Mouse (Mus musculus) hindbrain, embryonic 11.5 days (tissue): ENCODE results near the gene Rplp0. TPM values are rescaled to one million over a fixed set of nuclear protein-coding genes. Genes with fewer than 3 reads are reported as not detected.
A peak's percentile ranks its signal among the peaks of the same experiment; 100 is the strongest.

Source experiments
- ATAC-seq: fragments of 200-750 bp; cut with Nextera tagmentation; 2 replicates; pipeline ENCODE4 v1.8.0; 2017; ENCODE audit warnings: mild to moderate bottlenecking, moderate TSS enrichment, moderate library complexity; ENCODE audit not compliant: low FRiP score
- DNase-seq: peaks from one replicate; pipeline ENCODE4 v3.0.0-alpha.2; 2015; ENCODE audit warnings: low spot score
- H3K27ac ChIP-seq: fragments of 300-500 bp; sonication (generic); 2 replicates; pipeline ENCODE4 v1.5.1; 2014; ENCODE audit warnings: mild to moderate bottlenecking, low read depth, low read length
- H3K27me3 ChIP-seq: fragments of 300-500 bp; sonication (generic); 2 replicates; pipeline ENCODE4 v1.6.1; 2014; ENCODE audit warnings: mild to moderate bottlenecking, low read length, moderate library complexity, mixed read lengths; ENCODE audit not compliant: control insufficient read depth, insufficient read depth
- H3K36me3 ChIP-seq: fragments of 300-500 bp; sonication (generic); 2 replicates; pipeline ENCODE4 v1.6.1; 2014; ENCODE audit warnings: mild to moderate bottlenecking, low read length, moderate library complexity, mixed read lengths; ENCODE audit not compliant: control insufficient read depth, insufficient read depth
- H3K4me1 ChIP-seq: fragments of 300-500 bp; sonication (generic); replicated peaks from 2 replicates; pipeline ENCODE4 v1.6.1; 2014; ENCODE audit warnings: low read length, mixed read lengths; ENCODE audit not compliant: control insufficient read depth, insufficient read depth
- H3K4me2 ChIP-seq: fragments of 300-500 bp; sonication (generic); replicated peaks from 2 replicates; pipeline ENCODE4 v1.6.1; 2014; ENCODE audit warnings: mild to moderate bottlenecking, low read depth, low read length
- H3K4me3 ChIP-seq: fragments of 300-500 bp; sonication (generic); 2 replicates; pipeline ENCODE4 v1.5.1; 2014; ENCODE audit warnings: low read depth, low read length
- H3K9ac ChIP-seq: fragments of 300-500 bp; sonication (generic); 2 replicates; pipeline ENCODE4 v1.6.1; 2014; ENCODE audit warnings: low read depth, low read length
- H3K9me3 ChIP-seq: fragments of 300-500 bp; sonication (generic); 2 replicates; pipeline ENCODE4 v1.6.1; 2016; ENCODE audit warnings: low read length; ENCODE audit not compliant: control insufficient read depth
- WGBS: fragments of 180-500 bp; shearing (Covaris S2); extraction: QIAGEN DNeasy Blood & Tissue Kit; methylation state at CpG from one replicate; pipeline ENCODE4 v1.1.7; 2014; 5-methylcytosine and 5-hydroxymethylcytosine counted together
- polyA plus RNA-seq: library from polyadenylated mRNA; unstranded; fragments of >200 nt; fragmentation: Nextera tagmentation; extraction: Ambion mirVana; gene quantifications from 2 replicates; pipeline ENCODE4 v1.2.1, GENCODE M21; 2014

Rplp0 gene
- polyA plus RNA-seq, 1 experiment from 2014 or later: 1,247 TPM

GRCm38 (mm10) chr5:115523971-115524370 lies 35.3 kb upstream of the Rplp0 start:
- 6% methylated on average over 15 of the region's 15 CpGs for WGBS
- Histone ChIP-seq H3K9ac (no peak overlapping the region), H3K36me3 (no peaks in the 10 kb centered on the region), H3K9me3 (no peaks in the 10 kb centered on the region), H3K4me2 (peak overlapping the region; percentile 20; the same call in 1 of the 2 replicates), H3K4me3 (no peak overlapping the region), H3K4me1 (peaks cover 7% of the 10 kb centered on the region; the same call in 1 of the 2 replicates), H3K27me3 (no peaks in the 10 kb centered on the region), H3K27ac (peak overlapping the region; percentile 25; the same call in 1 of the 2 replicates)
- DNase-seq (no peak), ATAC-seq (no peak)

GRCm38 (mm10) chr5:115524471-115524870 lies 34.8 kb upstream of the Rplp0 start:
- ATAC-seq (no peak), DNase-seq (no peak)
- Histone ChIP-seq H3K9ac (no peak overlapping the region), H3K36me3 (no peaks in the 10 kb centered on the region), H3K4me3 (no peak overlapping the region), H3K4me1 (peaks cover 7% of the 10 kb centered on the region; the same call in 1 of the 2 replicates), H3K9me3 (no peaks in the 10 kb centered on the region), H3K27ac (no peak overlapping the region), H3K27me3 (no peaks in the 10 kb centered on the region), H3K4me2 (no peak overlapping the region; the same call in 1 of the 2 replicates)
- 53% methylated on average over 12 of the region's 12 CpGs for WGBS

- H3K4me1 ChIP-seq: peaks cover 7% of the 10 kb centered on the region
- no peak overlapping the region for H3K4me3 ChIP-seq
- 89% methylated on average over 4 of the region's 4 CpGs for WGBS
- ATAC-seq: no peak
- H3K27me3 ChIP-seq: no peaks in the 10 kb centered on the region
- H3K36me3 ChIP-seq: no peaks in the 10 kb centered on the region
- no peak for DNase-seq
- H3K4me2 ChIP-seq: no peak overlapping the region
- H3K9me3 ChIP-seq: no peaks in the 10 kb centered on the region
- H3K27ac ChIP-seq: no peak overlapping the region
- H3K9ac ChIP-seq: no peak overlapping the region
These were observed 33.9 kb upstream of the Rplp0 start for GRCm38 (mm10) chr5:115525416-115525815.

- WGBS: 86% methylated on average over 9 of the region's 9 CpGs
- no peak overlapping the region for H3K4me2 ChIP-seq
- ATAC-seq (no peak), DNase-seq (no peak)
- no peak overlapping the region for H3K27ac ChIP-seq
- peaks cover 7% of the 10 kb centered on the region for H3K4me1 ChIP-seq
- H3K9me3 ChIP-seq: no peaks in the 10 kb centered on the region
- H3K4me3 ChIP-seq: no peak overlapping the region
- H3K9ac ChIP-seq: no peak overlapping the region
- H3K27me3 ChIP-seq: no peaks in the 10 kb centered on the region
- no peaks in the 10 kb centered on the region for H3K36me3 ChIP-seq
These were observed 33.3 kb upstream of the Rplp0 start for GRCm38 (mm10) chr5:115525943-115526342.

- 91% methylated on average over 17 of the region's 17 CpGs for WGBS
These were observed 32.6 kb upstream of the Rplp0 start for GRCm38 (mm10) chr5:115526456-115527202.

GRCm38 (mm10) chr5:115528128-115528527 lies 31.1 kb upstream of the Rplp0 start:
- no peaks in the 10 kb centered on the region for H3K27me3 ChIP-seq
- no peak overlapping the region for H3K4me3 ChIP-seq
- H3K9ac ChIP-seq: no peak overlapping the region
- DNase-seq (no peak), ATAC-seq (no peak)
- H3K4me1 ChIP-seq: peaks cover 8% of the 10 kb centered on the region
- no peaks in the 10 kb centered on the region for H3K36me3 ChIP-seq
- no peaks in the 10 kb centered on the region for H3K9me3 ChIP-seq
- no peak overlapping the region for H3K4me2 ChIP-seq
- WGBS: 91% methylated on average over 5 of the region's 5 CpGs
- H3K27ac ChIP-seq: no peak overlapping the region

More at GRCm38 (mm10) chr5:115526456-115527202, 32.6 kb upstream of the Rplp0 start:
- no peak for DNase-seq
- Histone ChIP-seq H3K27me3 (no peaks in the 10 kb centered on the region), H3K9ac (no peak overlapping the region), H3K4me1 (peaks cover 10% of the 10 kb centered on the region), H3K4me3 (no peak overlapping the region), H3K27ac (no peak overlapping the region), H3K36me3 (no peaks in the 10 kb centered on the region), H3K9me3 (no peaks in the 10 kb centered on the region), H3K4me2 (no peak overlapping the region)
- ATAC-seq: no peak

- Histone ChIP-seq H3K27me3 (no peaks in the 10 kb centered on the region), H3K9me3 (no peaks in the 10 kb centered on the region), H3K4me2 (no peak overlapping the region), H3K9ac (no peak overlapping the region), H3K4me1 (peaks cover 3% of the 10 kb centered on the region; the same call in 1 of the 2 replicates), H3K4me3 (no peak overlapping the region), H3K36me3 (no peaks in the 10 kb centered on the region), H3K27ac (no peak overlapping the region; the same call in 1 of the 2 replicates)
- WGBS: 77% methylated on average over 8 of the region's 8 CpGs
- ATAC-seq: no peak
- DNase-seq: no peak
These were observed 29.9 kb upstream of the Rplp0 start for GRCm38 (mm10) chr5:115529364-115529741.

- no peaks in the 10 kb centered on the region for H3K36me3 ChIP-seq
- no peak overlapping the region for H3K4me3 ChIP-seq
- ATAC-seq (no peak), DNase-seq (no peak)
- H3K27me3 ChIP-seq: no peaks in the 10 kb centered on the region
- no peaks in the 10 kb centered on the region for H3K9me3 ChIP-seq
- peaks cover 3% of the 10 kb centered on the region; the same call in 1 of the 2 replicates for H3K4me1 ChIP-seq
- H3K27ac ChIP-seq: peak overlapping the region; percentile 20; the same call in 1 of the 2 replicates
- 61% methylated on average over 7 of the region's 7 CpGs for WGBS
- H3K4me2 ChIP-seq: no peak overlapping the region
- no peak overlapping the region for H3K9ac ChIP-seq
These were observed 29.4 kb upstream of the Rplp0 start for GRCm38 (mm10) chr5:115529742-115530446.
